Mouse (Mus musculus) layer of hippocampus, postnatal 10 days (tissue): ENCODE measurements around the gene Arpc4. TPM values are rescaled to one million over a fixed set of nuclear protein-coding genes. Genes with fewer than 3 reads are reported as not detected.

Experiments
- DNase-seq, 2 experiments: peaks; one replicate each; pipeline ENCODE4 v3.0.0; 2021; ENCODE audit warnings: low spot score in 2 of 2
- total RNA-seq, 2 experiments: library from RNA; stranded (reverse); gene quantifications; 2 replicates each; pipeline ENCODE4 v1.2.3; 2021

Gene Arpc4
- total RNA-seq, 2 experiments from 2014 or later, result 324 to 337 TPM

GRCm38 (mm10) chr6:113402094-113402493 is 24.2 kb downstream of the Arpc4 start:
- DNase-seq, result peak; percentile 44 to 50

GRCm38 (mm10) chr6:113404649-113405448 is 26.9 kb downstream of the Arpc4 start:
- no peak for DNase-seq

GRCm38 (mm10) chr6:113405483-113405882 is 27.6 kb downstream of the Arpc4 start:
- DNase-seq, result no peak

GRCm38 (mm10) chr6:113406683-113407082 is 28.8 kb downstream of the Arpc4 start:
- DNase-seq, result peak; percentile 52 to 55

GRCm38 (mm10) chr6:113410001-113410400 is 32.1 kb downstream of the Arpc4 start:
- DNase-seq, result no peak

GRCm38 (mm10) chr6:113416416-113416815 is 38.5 kb downstream of the Arpc4 start:
- no peak for DNase-seq

GRCm38 (mm10) chr6:113418441-113419198 is 40.7 kb downstream of the Arpc4 start:
- DNase-seq, result peak in 1 of 2 experiments; percentile 48

- DNase-seq, result peak; percentile 100
These were observed 41.3 kb downstream of the Arpc4 start, which contains the start of gene Rpusd3 for GRCm38 (mm10) chr6:113419199-113419587. TSS of gene Rpusd3 (minus strand) at chr6:113419340.

- no peak for DNase-seq
These were observed 45.1 kb downstream of the Arpc4 start for GRCm38 (mm10) chr6:113423000-113423399.

GRCm38 (mm10) chr6:113424187-113424586 is 46.3 kb downstream of the Arpc4 start:
- DNase-seq, result no peak

- no peak for DNase-seq
These were observed 48.8 kb downstream of the Arpc4 start for GRCm38 (mm10) chr6:113426696-113427095.

GRCm38 (mm10) chr6:113427397-113427796 is 49.5 kb downstream of the Arpc4 start:
- DNase-seq, result peak in 1 of 2 experiments; percentile 46

GRCm38 (mm10) chr6:113428006-113428405 is 50.1 kb downstream of the Arpc4 start:
- DNase-seq, result no peak

GRCm38 (mm10) chr6:113429965-113430364 is 52.0 kb downstream of the Arpc4 start:
- DNase-seq, result no peak

- no peak for DNase-seq
These were observed 52.9 kb downstream of the Arpc4 start for GRCm38 (mm10) chr6:113430846-113431245.

- DNase-seq, result no peak
These were observed 53.9 kb downstream of the Arpc4 start for GRCm38 (mm10) chr6:113431801-113432200.

GRCm38 (mm10) chr6:113433661-113434060 is 55.7 kb downstream of the Arpc4 start:
- DNase-seq, result no peak

- DNase-seq, result no peak
These were observed 56.8 kb downstream of the Arpc4 start for GRCm38 (mm10) chr6:113434691-113435090.

GRCm38 (mm10) chr6:113435664-113436205 is 57.8 kb downstream of the Arpc4 start, which contains the start of gene Cidec:
TSS of gene Cidec (minus strand) at chr6:113435760.
- DNase-seq, result no peak

GRCm38 (mm10) chr6:113437135-113437534 is 59.2 kb downstream of the Arpc4 start:
- no peak for DNase-seq

GRCm38 (mm10) chr6:113438721-113439430 is 61.0 kb downstream of the Arpc4 start:
- DNase-seq, result no peak
